12 mouse cellular contexts compared by ENCODE assay signal in the genomic region with DNA sequence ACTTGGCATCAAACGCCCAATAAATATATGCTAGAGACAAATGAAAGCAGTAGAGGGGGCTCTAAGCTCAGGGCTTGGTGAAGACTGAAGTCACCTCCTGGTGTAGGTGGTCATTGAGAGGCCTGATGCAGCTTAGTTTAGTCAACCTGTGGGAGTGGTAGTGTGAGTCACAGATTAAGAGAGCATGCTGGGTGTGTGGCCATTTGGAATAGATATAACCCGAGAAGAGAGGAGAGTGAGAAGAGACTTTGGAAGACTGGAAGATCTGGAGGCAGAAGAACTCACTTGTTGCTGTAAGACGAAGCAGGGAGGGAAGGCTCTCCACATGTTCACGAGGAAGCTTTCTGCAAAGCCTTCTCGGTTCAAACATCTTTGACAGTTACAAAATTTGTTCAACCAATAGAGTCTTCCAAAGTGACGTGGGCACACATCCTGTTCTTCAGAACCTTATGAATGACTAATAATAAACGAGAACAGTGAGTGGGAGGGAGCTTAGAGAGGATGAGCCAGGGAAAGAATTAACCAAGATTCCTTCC.
DNase-seq lines count a peak whose midpoint lies in the region; ATAC-seq and TF ChIP-seq lines count a peak whose summit lies in the region.
"Had no signal": no experiment of that assay in that cellular context is flagged by ENCODE, and none has a peak within 500 bp of the region (broad histone marks: within the 10 kb centered on the region; RNA-seq: fewer than 3 reads in every experiment).

No protein-coding gene starts in this region.

- DNase-seq in frontal cortex, postnatal 10 days (ENCODE audit: low spot score in 2 of 2), result no peak
- DNase-seq in liver, postnatal 0 days, result no peak
- DNase-seq in liver, embryonic 11.5 days (ENCODE audit: low spot score), result no peak
- DNase-seq in MN1 (ENCODE audit: low spot score), result peak; percentile 15
- no peak for DNase-seq in retina, embryonic 14.5 days (ENCODE audit: low spot score)
- DNase-seq: adrenal gland, adult 8-10 months; retina, postnatal 1 day had no signal

- no peak overlapping the region for H3K27ac ChIP-seq in liver, postnatal 0 days (ENCODE audit: low read depth)
- H3K27ac ChIP-seq in liver, embryonic 11.5 days (ENCODE audit: low read depth, low read length), result no peak overlapping the region
- H3K27ac ChIP-seq in forebrain, embryonic 16.5 days (ENCODE audit: low read length), result no peak overlapping the region
- H3K27ac ChIP-seq: limb, embryonic 15.5 days; midbrain, embryonic 15.5 days had no signal

- no peaks in the 10 kb centered on the region for H3K27me3 ChIP-seq in liver, postnatal 0 days (ENCODE audit: insufficient read depth, low read length)
- no peaks in the 10 kb centered on the region for H3K27me3 ChIP-seq in liver, embryonic 11.5 days (replicated peaks; ENCODE audit: control insufficient read depth, insufficient read depth, low read length)
- H3K27me3 ChIP-seq in forebrain, embryonic 16.5 days (replicated peaks; ENCODE audit: control insufficient read depth, insufficient read depth, low read length), result no peaks in the 10 kb centered on the region
- H3K27me3 ChIP-seq: limb, embryonic 15.5 days; midbrain, embryonic 15.5 days had no signal

- ATAC-seq in frontal cortex, adult (ENCODE audit: low TSS enrichment), result peak; percentile 87
- ATAC-seq in liver, postnatal 0 days, result no peak
- no peak for ATAC-seq in liver, embryonic 11.5 days (replicated peaks; ENCODE audit: low FRiP score)
- peak; percentile 44; the same call in 1 of the 2 replicates for ATAC-seq in megakaryocyte progenitor cell, adult 5-6 weeks (replicated peaks; ENCODE audit: poor library complexity)
- ATAC-seq in forebrain, embryonic 16.5 days, result no peak
- ATAC-seq: midbrain, embryonic 15.5 days had no signal

- H3K36me3 ChIP-seq in liver, postnatal 0 days (replicated peaks; ENCODE audit: insufficient read depth, low read length), result peaks cover 2% of the 10 kb centered on the region
- H3K36me3 ChIP-seq in liver, embryonic 11.5 days (ENCODE audit: control insufficient read depth, insufficient read depth, low read length), result peaks cover 2% of the 10 kb centered on the region; the same call in 1 of the 2 replicates
- H3K36me3 ChIP-seq in forebrain, embryonic 16.5 days (ENCODE audit: control insufficient read depth, insufficient read depth), result no peaks in the 10 kb centered on the region
- H3K36me3 ChIP-seq: limb, embryonic 15.5 days; midbrain, embryonic 15.5 days had no signal

- peak; percentile 41 for TF ChIP-seq CTCF in liver, postnatal 0 days (IDR thresholded peaks at IDR 0.05; ENCODE audit: low read depth)

- WGBS in liver, postnatal 0 days (ENCODE audit: insufficient replicate concordance), result 63% methylated on average over 7 of the region's 7 CpGs
- WGBS in liver, embryonic 11.5 days, result 70% methylated on average over 7 of the region's 7 CpGs
- 78% methylated on average over 7 of the region's 7 CpGs for WGBS in forebrain, embryonic 16.5 days

- no peak overlapping the region for H3K9ac ChIP-seq in liver, postnatal 0 days (replicated peaks)
- no peak overlapping the region for H3K9ac ChIP-seq in liver, embryonic 11.5 days (ENCODE audit: low read depth, low read length)
- no peak overlapping the region for H3K9ac ChIP-seq in forebrain, embryonic 16.5 days (replicated peaks; ENCODE audit: low read depth, low read length)
- H3K9ac ChIP-seq: limb, embryonic 15.5 days; midbrain, embryonic 15.5 days had no signal

- H3K9me3 ChIP-seq in liver, postnatal 0 days (ENCODE audit: low read length), result no peaks in the 10 kb centered on the region
- H3K9me3 ChIP-seq in liver, embryonic 11.5 days (ENCODE audit: control insufficient read depth, low read length), result no peaks in the 10 kb centered on the region
- H3K9me3 ChIP-seq in forebrain, embryonic 16.5 days (ENCODE audit: control insufficient read depth, low read length), result peaks cover under 1% of the 10 kb centered on the region; the same call in 1 of the 2 replicates
- H3K9me3 ChIP-seq: limb, embryonic 15.5 days; midbrain, embryonic 15.5 days had no signal

- TF ChIP-seq EP300 in liver, postnatal 0 days (IDR thresholded peaks at IDR 0.05; ENCODE audit: low read depth), result no peak

- H3K4me1 ChIP-seq in liver, postnatal 0 days (ENCODE audit: insufficient read depth), result no peaks in the 10 kb centered on the region
- no peaks in the 10 kb centered on the region for H3K4me1 ChIP-seq in liver, embryonic 11.5 days (replicated peaks; ENCODE audit: control insufficient read depth, insufficient read depth, low read length)
- peaks cover 2% of the 10 kb centered on the region; the same call in 1 of the 2 replicates for H3K4me1 ChIP-seq in forebrain, embryonic 16.5 days (replicated peaks; ENCODE audit: control insufficient read depth, insufficient read depth, low read length)
- H3K4me1 ChIP-seq: limb, embryonic 15.5 days; midbrain, embryonic 15.5 days had no signal

- H3K4me3 ChIP-seq in liver, postnatal 0 days (ENCODE audit: low read depth, low read length), result no peak overlapping the region
- H3K4me3 ChIP-seq in liver, embryonic 11.5 days (ENCODE audit: low read depth, low read length), result no peak overlapping the region
- H3K4me3 ChIP-seq in forebrain, embryonic 16.5 days (replicated peaks; ENCODE audit: low read length), result no peak overlapping the region
- H3K4me3 ChIP-seq: limb, embryonic 15.5 days; midbrain, embryonic 15.5 days had no signal

- no peak overlapping the region for H3K4me2 ChIP-seq in liver, postnatal 0 days (ENCODE audit: low read depth, low read length)
- no peak overlapping the region for H3K4me2 ChIP-seq in liver, embryonic 11.5 days
- H3K4me2 ChIP-seq in forebrain, embryonic 16.5 days (ENCODE audit: low read length), result no peak overlapping the region
- H3K4me2 ChIP-seq: limb, embryonic 15.5 days; midbrain, embryonic 15.5 days had no signal

Comparison
In these comparisons a context has a peak if more than half of its experiments do, and no peak if none do; other contexts are left out.
1. ATAC-seq: peak in frontal cortex, adult (single experiment) and megakaryocyte progenitor cell, adult 5-6 weeks (single experiment); none in liver, postnatal 0 days (single experiment), liver, embryonic 11.5 days (single experiment) and forebrain, embryonic 16.5 days (single experiment).